In genomic region chr3:89298908-89299307, GRCm38 (mm10) we compare ENCODE assay signal across 21 mouse cellular contexts. TPM values are rescaled to one million over a fixed set of nuclear protein-coding genes. Genes with fewer than 3 reads are reported as not detected.
DNase-seq lines count a peak whose midpoint lies in the region; ATAC-seq lines count a peak whose summit lies in the region.
"Had no signal": no experiment of that assay in that cellular context is flagged by ENCODE, and none has a peak within 500 bp of the region (broad histone marks: within the 10 kb centered on the region; RNA-seq: fewer than 3 reads in every experiment).

No protein-coding gene starts in this region.

- H3K4me1 ChIP-seq in kidney, embryonic 16.5 days (ENCODE audit: insufficient read depth, low read length), result peaks cover 12% of the 10 kb centered on the region
- peaks cover 11% of the 10 kb centered on the region for H3K4me1 ChIP-seq in lung, embryonic 15.5 days
- peaks cover 11% of the 10 kb centered on the region for H3K4me1 ChIP-seq in intestine, embryonic 16.5 days (ENCODE audit: control insufficient read depth, insufficient read depth, low read length)
- H3K4me1 ChIP-seq: stomach, embryonic 15.5 days had no signal

- ATAC-seq in kidney, embryonic 16.5 days (ENCODE audit: low FRiP score, low TSS enrichment), result no peak
- no peak for ATAC-seq in lung, embryonic 15.5 days (ENCODE audit: borderline replicate concordance, extremely low read depth, low FRiP score, low TSS enrichment)
- ATAC-seq in intestine, embryonic 16.5 days, result no peak
- ATAC-seq: forebrain, embryonic 16.5 days had no signal

- no peak overlapping the region for H3K9ac ChIP-seq in kidney, embryonic 16.5 days (replicated peaks; ENCODE audit: low read length)
- H3K9ac ChIP-seq in lung, embryonic 15.5 days, result no peak overlapping the region
- H3K9ac ChIP-seq in intestine, embryonic 16.5 days (ENCODE audit: low read depth, low read length), result peak overlapping the region; percentile 61
- H3K9ac ChIP-seq: neural tube, embryonic 15.5 days; stomach, embryonic 15.5 days had no signal

- no peaks in the 10 kb centered on the region for H3K9me3 ChIP-seq in kidney, embryonic 16.5 days (ENCODE audit: low read length)
- H3K9me3 ChIP-seq in lung, embryonic 15.5 days, result no peaks in the 10 kb centered on the region
- H3K9me3 ChIP-seq in intestine, embryonic 16.5 days (ENCODE audit: control insufficient read depth, low read length), result no peaks in the 10 kb centered on the region
- H3K9me3 ChIP-seq: limb, embryonic 15.5 days; midbrain, embryonic 12.5 days; neural tube, embryonic 15.5 days; stomach, embryonic 15.5 days had no signal

- WGBS in kidney, embryonic 16.5 days, result 82% methylated on average over 6 of the region's 6 CpGs
- WGBS in lung, embryonic 15.5 days, result 82% methylated on average over 6 of the region's 6 CpGs
- 80% methylated on average over 6 of the region's 6 CpGs for WGBS in intestine, embryonic 16.5 days

- DNase-seq in kidney, adult 18-20 months, result no peak
- DNase-seq in lung, postnatal 4 days, result no peak
- DNase-seq in adrenal gland, postnatal 36 days, result no peak
- no peak for DNase-seq in adrenal gland, adult 8-10 months
- DNase-seq: cerebellum, adult 8-10 months; cerebellum, postnatal 36 days; gastrocnemius, postnatal 14 days; layer of hippocampus, postnatal 36 days; right cerebral cortex, postnatal 4 days had no signal

- no peaks in the 10 kb centered on the region for H3K27me3 ChIP-seq in kidney, embryonic 16.5 days (ENCODE audit: insufficient read depth, low read length)
- H3K27me3 ChIP-seq in lung, embryonic 15.5 days, result no peaks in the 10 kb centered on the region
- H3K27me3 ChIP-seq in intestine, embryonic 16.5 days (replicated peaks; ENCODE audit: control insufficient read depth, insufficient read depth, low read length), result no peaks in the 10 kb centered on the region
- H3K27me3 ChIP-seq: limb, embryonic 15.5 days; stomach, embryonic 15.5 days had no signal

- peak overlapping the region; percentile 61; the same call in 1 of the 2 replicates for H3K4me2 ChIP-seq in kidney, embryonic 16.5 days (replicated peaks; ENCODE audit: low read depth, low read length)
- 0 out of 2 replicates have a peak overlapping the region, but pooled peaks have one; percentile 58 for H3K4me2 ChIP-seq in lung, embryonic 15.5 days
- peak overlapping the region; percentile 55 for H3K4me2 ChIP-seq in intestine, embryonic 16.5 days (ENCODE audit: low read depth, low read length)

- no peak overlapping the region for H3K27ac ChIP-seq in kidney, embryonic 16.5 days (ENCODE audit: low read length)
- no peak overlapping the region for H3K27ac ChIP-seq in lung, embryonic 15.5 days
- peak overlapping the region; percentile 86 for H3K27ac ChIP-seq in intestine, embryonic 16.5 days (ENCODE audit: low read length)
- H3K27ac ChIP-seq: limb, embryonic 15.5 days; midbrain, embryonic 12.5 days; neural tube, embryonic 15.5 days; stomach, embryonic 15.5 days had no signal

- H3K4me3 ChIP-seq in kidney, embryonic 16.5 days (ENCODE audit: low read length), result no peak overlapping the region
- no peak overlapping the region for H3K4me3 ChIP-seq in lung, embryonic 15.5 days
- H3K4me3 ChIP-seq in intestine, embryonic 16.5 days (ENCODE audit: low read length), result peak overlapping the region; percentile 35; the same call in 1 of the 2 replicates

- H3K36me3 ChIP-seq in kidney, embryonic 16.5 days (ENCODE audit: insufficient read depth, low read length), result no peaks in the 10 kb centered on the region
- no peaks in the 10 kb centered on the region for H3K36me3 ChIP-seq in lung, embryonic 15.5 days
- H3K36me3 ChIP-seq in intestine, embryonic 16.5 days (ENCODE audit: control insufficient read depth, insufficient read depth, low read length), result no peaks in the 10 kb centered on the region
- H3K36me3 ChIP-seq: limb, embryonic 15.5 days; midbrain, embryonic 12.5 days; neural tube, embryonic 15.5 days; stomach, embryonic 15.5 days had no signal

RNA-seq across cellular contexts. Expression of gene Efna1, which starts 18.0 kb away (rescaled TPM):
- 81.9 and 86.7 TPM in 2 replicates for polyA plus RNA-seq in kidney, embryonic 16.5 days (2015; fragmentation: Nextera tagmentation; extraction: Ambion mirVana)
- polyA plus RNA-seq in lung, embryonic 15.5 days (2015; fragmentation: Nextera tagmentation; extraction: Ambion mirVana), result 89.7 and 94.5 TPM in 2 replicates
- polyA plus RNA-seq in intestine, embryonic 16.5 days (2015; fragmentation: Nextera tagmentation; extraction: Ambion mirVana), result 62.9 and 69.6 TPM in 2 replicates
- 10 to 100 TPM in 1 of 2 experiments, 1 to 10 TPM in 1; 9.8 to 12.5 TPM for total RNA-seq in adrenal gland, postnatal 36 days (2021)
- total RNA-seq in adrenal gland, adult 8-10 months (2022), result 10 to 100 TPM; 15.9 to 28.0 (median 21.0) TPM
- total RNA-seq: hematopoietic stem cell, adult 5-6 weeks; MEL had no signal
- polyA plus RNA-seq: activated CD4-positive, CD25-positive, alpha-beta regulatory T cell, adult 4 months had no signal

RNA-seq across cellular contexts. Expression of gene Efna3, which starts 23.9 kb away (rescaled TPM):
- polyA plus RNA-seq in kidney, embryonic 16.5 days (2015; fragmentation: Nextera tagmentation; extraction: Ambion mirVana), result 11.5 and 11.8 TPM in 2 replicates
- 5.8 and 6.0 TPM in 2 replicates for polyA plus RNA-seq in lung, embryonic 15.5 days (2015; fragmentation: Nextera tagmentation; extraction: Ambion mirVana)
- polyA plus RNA-seq in intestine, embryonic 16.5 days (2015; fragmentation: Nextera tagmentation; extraction: Ambion mirVana), result 5.9 and 7.5 TPM in 2 replicates
- total RNA-seq in adrenal gland, postnatal 36 days (2021), result under 1 TPM; 0.23 to 0.53 TPM
- total RNA-seq in adrenal gland, adult 8-10 months (2022), result 1 to 10 TPM in 1 of 4 experiments, under 1 TPM in 3; 0.15 to 1.5 (median 0.62) TPM
- total RNA-seq: gastrocnemius, postnatal 14 days; heart, adult 18-20 months; hematopoietic stem cell, adult 5-6 weeks had no signal
- polyA plus RNA-seq: activated CD4-positive, CD25-positive, alpha-beta regulatory T cell, adult 4 months had no signal

RNA-seq across cellular contexts. Expression of gene Slc50a1, which starts 28.5 kb away (rescaled TPM):
- polyA plus RNA-seq in kidney, embryonic 16.5 days (2015; fragmentation: Nextera tagmentation; extraction: Ambion mirVana), result 58.8 and 64.3 TPM in 2 replicates
- polyA plus RNA-seq in lung, embryonic 15.5 days (2015; fragmentation: Nextera tagmentation; extraction: Ambion mirVana), result 62.3 and 65.4 TPM in 2 replicates
- 62.7 and 74.1 TPM in 2 replicates for polyA plus RNA-seq in intestine, embryonic 16.5 days (2015; fragmentation: Nextera tagmentation; extraction: Ambion mirVana)
- total RNA-seq in adrenal gland, postnatal 36 days (2021), result 10 to 100 TPM; 42.0 to 47.7 TPM
- 10 to 100 TPM; 54.2 to 80.1 (median 64.9) TPM for total RNA-seq in adrenal gland, adult 8-10 months (2022)

RNA-seq across cellular contexts. Expression of gene Efna4, which starts 38.9 kb away (rescaled TPM):
- polyA plus RNA-seq in kidney, embryonic 16.5 days (2015; fragmentation: Nextera tagmentation; extraction: Ambion mirVana), result 29.2 and 31.3 TPM in 2 replicates
- 29.0 and 29.9 TPM in 2 replicates for polyA plus RNA-seq in lung, embryonic 15.5 days (2015; fragmentation: Nextera tagmentation; extraction: Ambion mirVana)
- polyA plus RNA-seq in intestine, embryonic 16.5 days (2015; fragmentation: Nextera tagmentation; extraction: Ambion mirVana), result 12.1 and 14.1 TPM in 2 replicates
- 1 to 10 TPM in 1 of 2 experiments, under 1 TPM in 1; 0.93 to 1.3 TPM for total RNA-seq in adrenal gland, postnatal 36 days (2021)
- total RNA-seq in adrenal gland, adult 8-10 months (2022), result 1 to 10 TPM; 1.1 to 3.5 (median 1.9) TPM

RNA-seq across cellular contexts. Expression of gene Dpm3, which starts 39.8 kb away (rescaled TPM):
- polyA plus RNA-seq in kidney, embryonic 16.5 days (2015; fragmentation: Nextera tagmentation; extraction: Ambion mirVana), result 127 and 146 TPM in 2 replicates
- 122 and 130 TPM in 2 replicates for polyA plus RNA-seq in lung, embryonic 15.5 days (2015; fragmentation: Nextera tagmentation; extraction: Ambion mirVana)
- 119 and 126 TPM in 2 replicates for polyA plus RNA-seq in intestine, embryonic 16.5 days (2015; fragmentation: Nextera tagmentation; extraction: Ambion mirVana)
- 100 to 1,000 TPM; 117 to 130 TPM for total RNA-seq in adrenal gland, postnatal 36 days (2021)
- 100 to 1,000 TPM; 123 to 156 (median 136) TPM for total RNA-seq in adrenal gland, adult 8-10 months (2022)
